Mouse (Mus musculus) kidney, embryonic 16.5 days (tissue): ENCODE data around the gene Asb1. TPM values are rescaled to one million over a fixed set of nuclear protein-coding genes. Genes with fewer than 3 reads are reported as not detected.

Source experiments
- ATAC-seq: fragments of 200-750 bp; cut with Nextera tagmentation; 2 replicates; pipeline ENCODE4 v1.8.0; 2017; ENCODE audit warnings: moderate TSS enrichment; ENCODE audit not compliant: low FRiP score, low TSS enrichment
- H3K27ac ChIP-seq: fragments of 300-500 bp; sonication (generic); 2 replicates; pipeline ENCODE4 v1.5.1; 2014; ENCODE audit warnings: low read length
- H3K27me3 ChIP-seq: fragments of 300-500 bp; sonication (generic); 2 replicates; pipeline ENCODE4 v1.6.1; 2014; ENCODE audit warnings: low read length, control low read depth, mixed read lengths; ENCODE audit not compliant: insufficient read depth
- H3K36me3 ChIP-seq: fragments of 300-500 bp; sonication (generic); 2 replicates; pipeline ENCODE4 v1.6.1; 2014; ENCODE audit warnings: low read length, control low read depth, mixed read lengths; ENCODE audit not compliant: insufficient read depth
- H3K4me1 ChIP-seq: fragments of 300-500 bp; sonication (generic); 2 replicates; pipeline ENCODE4 v1.6.1; 2014; ENCODE audit warnings: low read length, control low read depth, mixed read lengths; ENCODE audit not compliant: insufficient read depth
- H3K4me2 ChIP-seq: fragments of 300-500 bp; sonication (generic); replicated peaks from 2 replicates; pipeline ENCODE4 v1.6.1; 2014; ENCODE audit warnings: low read depth, low read length
- H3K4me3 ChIP-seq: fragments of 300-500 bp; sonication (generic); 2 replicates; pipeline ENCODE4 v1.5.1; 2014; ENCODE audit warnings: mild to moderate bottlenecking, low read length
- H3K9ac ChIP-seq: fragments of 300-500 bp; sonication (generic); replicated peaks from 2 replicates; pipeline ENCODE4 v1.6.1; 2014; ENCODE audit warnings: low read length
- H3K9me3 ChIP-seq: fragments of 300-500 bp; sonication (generic); 2 replicates; pipeline ENCODE4 v1.6.1; 2016; ENCODE audit warnings: low read length, control low read depth
- WGBS: fragments of 180-500 bp; shearing (Covaris S2); extraction: QIAGEN DNeasy Blood & Tissue Kit; methylation state at CpG from one replicate; pipeline ENCODE4 v1.1.7; 2014; 5-methylcytosine and 5-hydroxymethylcytosine counted together
- polyA plus RNA-seq: library from polyadenylated mRNA; unstranded; fragments of >200 nt; fragmentation: Nextera tagmentation; extraction: Ambion mirVana; gene quantifications from 2 replicates; pipeline ENCODE4 v1.2.1, GENCODE M21; 2015

The Asb1 gene
- polyA plus RNA-seq, 1 experiment from 2014 or later, result 5.0 TPM

DNA sequence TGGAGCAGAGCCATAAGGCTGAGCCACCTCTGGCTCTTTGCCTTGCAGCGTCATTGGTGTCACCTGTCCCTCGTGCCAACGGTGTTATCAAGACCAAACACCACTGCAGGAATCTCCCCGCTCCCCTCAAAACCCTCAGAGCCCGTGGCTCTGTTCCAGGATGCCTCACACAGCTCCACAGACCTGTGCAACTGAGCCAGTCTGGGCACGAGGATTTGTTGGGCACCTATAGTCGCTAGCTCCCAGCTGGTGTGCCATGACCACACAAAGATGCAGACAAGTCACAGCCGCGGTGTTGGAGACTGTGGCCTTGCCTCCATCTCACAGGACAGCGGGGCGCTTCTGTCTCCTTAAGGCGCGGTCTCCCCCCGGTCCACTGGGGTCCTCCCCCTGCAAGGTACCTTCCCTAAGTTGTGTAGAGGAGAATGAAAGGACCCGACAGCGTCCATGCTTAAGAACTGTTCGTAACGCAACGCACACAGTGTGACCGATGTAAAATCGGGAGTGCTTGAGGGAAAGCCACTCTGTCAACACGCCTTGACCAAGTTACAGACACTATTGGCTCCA lies 557 bp upstream of the Asb1 start:
- peaks cover 15% of the 10 kb centered on the region for H3K4me1 ChIP-seq
- H3K36me3 ChIP-seq, result peaks cover 3% of the 10 kb centered on the region; the same call in 1 of the 2 replicates
- H3K4me2 ChIP-seq, result peak overlapping the region; percentile 93
- 3% methylated on average over 22 of the region's 22 CpGs for WGBS
- H3K4me3 ChIP-seq, result peak overlapping the region; percentile 81
- ATAC-seq, result peak; percentile 37
- H3K27me3 ChIP-seq, result peaks cover 18% of the 10 kb centered on the region
- no peaks in the 10 kb centered on the region for H3K9me3 ChIP-seq
- H3K9ac ChIP-seq, result peak overlapping the region; percentile 6; the same call in 1 of the 2 replicates
- H3K27ac ChIP-seq, result no peak overlapping the region

DNA sequence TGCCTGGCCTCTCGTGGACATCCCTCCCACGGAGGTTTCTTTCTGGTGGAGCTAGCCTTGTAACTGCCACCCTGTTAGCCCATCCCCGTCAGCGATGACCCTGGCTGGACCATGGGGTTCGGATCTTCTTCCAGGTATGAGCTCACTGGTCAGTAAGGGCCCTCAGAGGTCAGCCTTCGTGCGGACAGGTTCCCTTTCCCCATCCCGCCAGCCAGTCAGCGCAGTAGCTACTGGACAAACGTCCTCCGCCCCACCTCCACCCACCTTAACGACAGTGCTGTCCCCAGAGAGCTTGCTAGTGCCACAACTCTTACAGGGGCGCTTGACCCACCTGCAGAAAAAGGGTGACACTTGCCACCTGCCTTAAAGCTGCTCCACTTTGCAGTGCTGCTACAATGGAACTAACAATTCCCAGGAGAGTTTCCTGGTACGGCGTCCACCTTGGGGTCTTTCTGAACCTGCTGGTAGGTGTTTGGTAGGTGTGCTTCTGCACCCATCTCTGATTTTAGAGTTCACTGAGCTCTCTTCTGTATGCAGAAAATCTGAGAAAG lies 773 bp downstream of the Asb1 start:
- peak overlapping the region; percentile 76 for H3K9ac ChIP-seq
- H3K4me1 ChIP-seq, result peaks cover 15% of the 10 kb centered on the region
- H3K4me3 ChIP-seq, result peak overlapping the region; percentile 81
- 15% methylated on average over 15 of the region's 15 CpGs for WGBS
- ATAC-seq, result no peak; the same call in 1 of the 2 replicates
- H3K4me2 ChIP-seq, result peak overlapping the region; percentile 93
- peak overlapping the region; percentile 54; the same call in 1 of the 2 replicates for H3K27ac ChIP-seq
- H3K9me3 ChIP-seq, result no peaks in the 10 kb centered on the region
- H3K27me3 ChIP-seq, result peaks cover 18% of the 10 kb centered on the region
- peaks cover 7% of the 10 kb centered on the region; the same call in 1 of the 2 replicates for H3K36me3 ChIP-seq

DNA sequence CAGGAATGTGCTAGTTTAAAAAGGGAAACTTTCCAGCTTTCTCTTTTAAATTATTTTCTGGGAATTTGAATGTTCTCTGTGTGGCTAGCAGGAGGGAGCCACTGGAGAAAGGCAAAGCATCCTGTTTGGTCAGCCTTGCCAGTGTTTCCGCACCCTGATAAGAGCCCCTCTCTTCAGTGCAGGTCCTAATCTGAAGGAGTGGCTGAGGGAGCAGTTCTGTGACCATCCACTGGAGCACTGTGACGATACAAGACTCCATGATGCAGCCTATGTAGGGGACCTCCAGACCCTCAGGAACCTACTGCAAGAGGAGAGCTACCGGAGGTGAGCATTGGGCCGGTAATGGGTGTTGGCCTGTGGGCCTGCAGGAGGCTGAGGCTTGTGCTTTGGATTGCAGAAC lies 3.6 kb downstream of the Asb1 start:
- H3K4me2 ChIP-seq, result no peak overlapping the region
- no peak overlapping the region for H3K27ac ChIP-seq
- H3K36me3 ChIP-seq, result peaks cover 7% of the 10 kb centered on the region; the same call in 1 of the 2 replicates
- no peak overlapping the region for H3K4me3 ChIP-seq
- peaks cover 15% of the 10 kb centered on the region for H3K4me1 ChIP-seq
- H3K9me3 ChIP-seq, result no peaks in the 10 kb centered on the region
- no peak for ATAC-seq
- no peak overlapping the region for H3K9ac ChIP-seq
- WGBS, result 88% methylated on average over 4 of the region's 4 CpGs
- peaks cover 6% of the 10 kb centered on the region for H3K27me3 ChIP-seq

DNA sequence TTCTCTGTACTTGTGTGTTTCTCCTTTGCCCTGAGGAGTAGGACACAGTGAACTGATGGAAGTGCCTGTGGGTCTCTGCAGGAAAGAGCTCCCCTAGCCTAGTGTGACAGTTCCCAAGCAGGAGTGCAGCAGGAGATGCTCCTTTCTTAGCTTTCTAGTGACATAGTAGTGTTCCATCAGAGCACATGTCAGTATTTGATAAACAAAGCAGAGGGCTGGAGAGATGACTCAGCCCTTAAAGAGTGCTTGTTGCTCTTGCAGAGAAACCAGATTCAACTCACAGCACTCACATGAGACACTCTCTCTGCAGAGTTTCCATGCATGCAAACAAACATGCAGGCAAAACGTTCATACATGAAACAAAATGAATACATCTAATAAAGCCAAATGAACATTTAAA lies 4.9 kb downstream of the Asb1 start:
- peaks cover 7% of the 10 kb centered on the region; the same call in 1 of the 2 replicates for H3K36me3 ChIP-seq
- WGBS, result 78% methylated on average over 1 of the region's 1 CpGs
- no peak for ATAC-seq

DNA sequence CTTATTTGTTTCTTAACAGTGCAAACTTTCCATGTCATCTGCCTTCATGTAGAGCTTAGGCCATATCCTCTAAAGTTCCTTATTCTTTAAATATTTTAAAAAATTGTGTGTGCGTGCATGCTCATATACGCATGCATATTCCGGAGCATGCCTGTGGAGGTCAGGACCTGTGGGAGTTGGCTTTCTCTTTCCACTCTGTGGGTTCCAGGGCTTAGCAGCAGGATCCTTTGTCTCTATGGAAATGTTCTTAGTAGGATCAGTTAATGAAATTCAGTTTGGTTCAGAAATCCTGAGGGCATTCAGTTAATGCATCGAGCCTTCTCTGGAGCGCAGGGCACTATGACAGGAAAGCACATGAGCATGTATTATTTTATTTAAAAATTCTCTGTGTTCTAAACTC lies 7.2 kb downstream of the Asb1 start:
- Histone ChIP-seq H3K4me3 (no peak overlapping the region), H3K4me2 (no peak overlapping the region), H3K9me3 (no peaks in the 10 kb centered on the region), H3K36me3 (peaks cover 13% of the 10 kb centered on the region; the same call in 1 of the 2 replicates), H3K27ac (no peak overlapping the region), H3K4me1 (no peaks in the 10 kb centered on the region), H3K9ac (no peak overlapping the region), H3K27me3 (no peaks in the 10 kb centered on the region)
- WGBS, result 94% methylated on average over 5 of the region's 5 CpGs
- ATAC-seq, result no peak

More for the DNA sequence above, 4.9 kb downstream of the Asb1 start:
- no peaks in the 10 kb centered on the region for H3K27me3 ChIP-seq
- no peak overlapping the region for H3K9ac ChIP-seq
- H3K4me1 ChIP-seq, result peaks cover 7% of the 10 kb centered on the region
- H3K4me2 ChIP-seq, result no peak overlapping the region
- no peaks in the 10 kb centered on the region for H3K9me3 ChIP-seq
- no peak overlapping the region for H3K4me3 ChIP-seq
- no peak overlapping the region for H3K27ac ChIP-seq

DNA sequence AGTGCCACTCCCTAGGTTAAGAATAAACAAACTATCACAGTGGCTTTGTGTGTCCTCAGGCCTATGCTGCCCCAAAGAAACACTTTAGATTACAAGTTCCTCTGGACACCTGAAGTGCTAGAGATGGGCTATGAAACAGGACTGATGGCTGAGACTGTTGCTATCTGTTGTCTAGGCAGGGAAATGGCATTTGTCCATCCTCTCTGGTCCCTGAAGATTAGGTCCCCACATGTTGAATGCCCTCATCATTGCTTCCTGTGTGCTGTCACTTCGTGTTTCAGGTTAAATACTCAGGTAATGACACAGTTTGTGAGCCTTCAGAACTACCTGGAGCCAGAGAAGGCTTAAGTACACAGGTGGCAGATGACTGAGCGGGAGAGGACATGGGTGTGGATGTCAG lies 8.7 kb downstream of the Asb1 start:
- H3K4me3 ChIP-seq, result no peak overlapping the region
- ATAC-seq, result no peak
- no peak overlapping the region for H3K9ac ChIP-seq
- H3K27ac ChIP-seq, result no peak overlapping the region
- 80% methylated on average over 2 of the region's 2 CpGs for WGBS
- no peaks in the 10 kb centered on the region for H3K9me3 ChIP-seq
- no peaks in the 10 kb centered on the region for H3K4me1 ChIP-seq
- H3K36me3 ChIP-seq, result peaks cover 16% of the 10 kb centered on the region
- H3K4me2 ChIP-seq, result no peak overlapping the region
- H3K27me3 ChIP-seq, result no peaks in the 10 kb centered on the region

DNA sequence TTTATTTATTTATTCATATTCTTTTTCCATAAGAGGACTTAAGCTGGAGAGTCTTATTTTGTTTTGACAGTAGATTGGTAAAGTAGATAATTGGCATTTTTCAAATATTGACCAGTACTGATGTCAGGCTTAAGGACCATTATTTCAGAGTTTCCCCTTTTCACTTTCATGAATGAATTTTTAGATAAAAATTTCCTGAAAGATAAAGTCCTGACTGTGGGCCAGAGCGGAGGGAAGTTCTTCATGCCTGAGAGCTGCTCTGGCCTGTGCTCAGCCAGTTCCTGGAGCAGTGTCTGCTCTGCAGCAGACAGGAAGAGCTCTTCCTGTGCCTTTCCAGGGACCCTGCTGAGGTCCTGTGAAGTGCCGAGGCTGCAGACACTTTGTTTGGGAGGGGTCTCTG lies 16.8 kb downstream of the Asb1 start:
- Histone ChIP-seq H3K9ac (no peak overlapping the region), H3K4me2 (no peak overlapping the region), H3K4me3 (no peak overlapping the region), H3K27me3 (no peaks in the 10 kb centered on the region), H3K36me3 (peaks cover 25% of the 10 kb centered on the region), H3K27ac (no peak overlapping the region), H3K4me1 (no peaks in the 10 kb centered on the region), H3K9me3 (no peaks in the 10 kb centered on the region)
- ATAC-seq, result no peak
- 73% methylated on average over 2 of the region's 2 CpGs for WGBS

DNA sequence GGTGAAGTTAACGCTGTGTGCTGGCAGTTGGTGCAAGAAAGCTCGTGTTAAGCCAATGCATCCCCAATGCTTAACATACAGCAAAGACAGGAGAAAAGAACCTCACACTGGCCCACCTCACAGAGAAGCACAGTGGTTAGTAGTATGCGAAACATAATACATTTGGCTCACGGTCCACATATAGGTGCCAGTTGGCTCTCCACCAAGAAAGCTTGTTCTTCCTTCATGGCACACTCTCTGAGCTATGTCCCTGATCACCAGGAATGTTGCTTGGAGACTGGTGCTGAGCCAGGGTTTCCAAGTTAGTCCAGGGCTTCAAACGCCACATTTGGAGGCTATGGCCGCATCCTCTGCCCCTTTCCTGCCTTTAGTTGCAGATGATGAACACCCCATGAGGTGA lies 20.9 kb downstream of the Asb1 start:
- no peak overlapping the region for H3K27ac ChIP-seq
- no peak overlapping the region for H3K9ac ChIP-seq
- 90% methylated on average over 6 of the region's 6 CpGs for WGBS
- no peak overlapping the region for H3K4me2 ChIP-seq
- H3K4me1 ChIP-seq, result no peaks in the 10 kb centered on the region
- H3K27me3 ChIP-seq, result no peaks in the 10 kb centered on the region
- no peaks in the 10 kb centered on the region for H3K9me3 ChIP-seq
- no peak for ATAC-seq
- 0 out of 2 replicates have a peak, but pooled peaks cover 2% of the 10 kb centered on the region for H3K36me3 ChIP-seq
- H3K4me3 ChIP-seq, result no peak overlapping the region

DNA sequence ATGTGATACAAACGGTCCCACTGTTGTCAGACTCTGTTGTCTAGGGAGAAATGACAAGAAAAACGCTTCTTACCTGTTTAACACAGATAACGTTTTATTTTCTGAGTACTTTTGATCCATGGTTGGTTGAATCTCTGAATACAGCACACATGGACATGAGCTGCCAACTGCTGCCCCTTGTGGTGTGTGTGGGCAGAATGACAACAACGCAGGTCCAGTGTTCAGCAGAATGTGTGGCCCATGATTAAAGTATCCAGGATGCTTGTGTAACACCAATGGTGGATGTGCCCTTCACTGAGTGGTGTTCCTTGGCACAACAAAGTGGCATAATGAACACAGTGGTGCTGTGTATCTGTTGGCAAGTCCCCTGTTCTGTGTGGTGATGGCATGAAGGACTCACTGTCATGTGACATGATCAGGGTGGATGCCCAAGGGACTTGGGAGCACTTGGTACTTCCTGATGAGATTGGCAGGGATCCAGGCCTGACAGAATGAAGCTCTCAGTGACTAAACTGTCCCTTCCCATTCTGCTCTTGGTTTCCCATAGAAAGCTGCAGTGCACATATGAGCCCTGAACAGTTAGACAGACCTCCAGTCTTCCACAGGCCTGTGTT lies 22.7 kb downstream of the Asb1 start:
- H3K9me3 ChIP-seq, result no peaks in the 10 kb centered on the region
- H3K4me2 ChIP-seq, result no peak overlapping the region
- ATAC-seq, result no peak
- no peaks in the 10 kb centered on the region for H3K4me1 ChIP-seq
- WGBS, result 85% methylated on average over 4 of the region's 4 CpGs
- no peaks in the 10 kb centered on the region for H3K27me3 ChIP-seq
- no peaks in the 10 kb centered on the region for H3K36me3 ChIP-seq
- no peak overlapping the region for H3K27ac ChIP-seq
- H3K9ac ChIP-seq, result no peak overlapping the region
- H3K4me3 ChIP-seq, result no peak overlapping the region

DNA sequence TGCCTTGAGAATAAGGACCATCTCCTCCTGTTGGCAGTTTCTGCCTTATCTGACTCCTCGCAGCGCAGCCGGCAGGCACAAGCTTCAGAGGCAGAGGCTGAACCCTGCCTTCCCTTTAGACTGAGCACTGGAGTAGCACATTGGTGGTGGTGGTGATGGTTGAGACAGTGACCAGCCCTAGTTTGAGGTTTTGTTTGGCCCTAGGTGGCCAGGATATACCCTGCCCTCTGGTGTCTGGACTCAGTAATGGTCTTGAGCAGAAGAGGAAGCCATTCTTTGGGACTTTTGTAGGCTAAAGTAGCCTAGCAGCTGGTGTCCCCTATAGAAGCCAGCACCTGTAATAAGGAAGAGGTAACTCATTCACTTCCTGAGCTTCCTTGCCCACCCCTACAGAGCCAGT lies 23.7 kb downstream of the Asb1 start:
- no peaks in the 10 kb centered on the region for H3K4me1 ChIP-seq
- no peaks in the 10 kb centered on the region for H3K27me3 ChIP-seq
- 76% methylated on average over 3 of the region's 3 CpGs for WGBS
- H3K4me2 ChIP-seq, result no peak overlapping the region
- H3K9ac ChIP-seq, result no peak overlapping the region
- ATAC-seq, result no peak; the same call in 1 of the 2 replicates
- no peak overlapping the region for H3K27ac ChIP-seq
- H3K4me3 ChIP-seq, result no peak overlapping the region
- H3K9me3 ChIP-seq, result no peaks in the 10 kb centered on the region
- no peaks in the 10 kb centered on the region for H3K36me3 ChIP-seq
